Mouse (Mus musculus): Measurements from ENCODE around the gene Nop10.

- TF ChIP-seq CTCF (IDR thresholded peaks at IDR 0.05; ENCODE audit: control insufficient read depth, insufficient read depth, insufficient replicate concordance, low read depth, low read length), result no peak
- no peak for TF ChIP-seq POLR2A (IDR thresholded peaks at IDR 0.05; ENCODE audit: control insufficient read depth, low read depth, low read length)
These were observed 1.1 kb downstream of the Nop10 start for GRCm38 (mm10) chr2:112262779-112263295.

Data from testis, adult 2 months (tissue).